Mouse (Mus musculus) MEL (cell line): ENCODE measurements around the gene Atxn3. TPM values are rescaled to one million over a fixed set of nuclear protein-coding genes. Genes with fewer than 3 reads are reported as not detected.

Experiments
- DNase-seq: peaks from one replicate; pipeline ENCODE4 v3.0.0; 2011; ENCODE audit warnings: low read depth, low spot score
- H3K27ac ChIP-seq: 2 replicates; pipeline ENCODE4 v1.5.1; 2012; ENCODE audit warnings: low read depth, mild to moderate bottlenecking, control low read depth, low read length, moderate library complexity; ENCODE audit not compliant: control insufficient read depth
- H3K27me3 ChIP-seq, 2 experiments: fragments of 150-350 bp in 1 of 2; sonication (generic) in 1 of 2; 2 replicates each; pipeline ENCODE4 v1.6.1; 2012; ENCODE audit warnings: low read length in 2 of 2, mild to moderate bottlenecking in 2 of 2, improper control_type of control experiment in 1 of 2, moderate library complexity in 1 of 2; ENCODE audit not compliant: insufficient read depth in 2 of 2, control insufficient read depth in 1 of 2
- H3K36me3 ChIP-seq, 2 experiments: 2 replicates each; pipeline ENCODE4 v1.6.1; 2012 to 2014; ENCODE audit warnings: low read length in 2 of 2, improper control_type of control experiment in 1 of 2, inconsistent platforms in 1 of 2, mild to moderate bottlenecking in 1 of 2; ENCODE audit not compliant: insufficient read depth in 2 of 2, control insufficient read depth in 1 of 2
- H3K4me1 ChIP-seq, 2 experiments: fragments of 150-350 bp in 1 of 2; sonication (generic) in 1 of 2; 2 replicates each; pipeline ENCODE4 v1.6.1; 2012; ENCODE audit warnings: low read length in 2 of 2, improper control_type of control experiment in 1 of 2, mild to moderate bottlenecking in 1 of 2; ENCODE audit not compliant: insufficient read depth in 2 of 2, control insufficient read depth in 1 of 2
- H3K4me3 ChIP-seq, 2 experiments: fragments of 150-350 bp in 1 of 2; sonication (generic) in 1 of 2; 2 replicates each; pipeline ENCODE4 v1.5.1; 2012; ENCODE audit warnings: low read depth in 2 of 2, low read length in 2 of 2, mild to moderate bottlenecking in 2 of 2, moderate library complexity in 2 of 2, control low read depth in 1 of 2, improper control_type of control experiment in 1 of 2; ENCODE audit not compliant: control insufficient read depth in 1 of 2, insufficient read depth in 1 of 2
- H3K79me2 ChIP-seq: 2 replicates; pipeline ENCODE4 v1.6.1; 2012; ENCODE audit warnings: mild to moderate bottlenecking, low read length, moderate library complexity; ENCODE audit not compliant: control insufficient read depth, poor library complexity, insufficient read depth
- H3K9ac ChIP-seq: 2 replicates; pipeline ENCODE4 v1.6.1; 2012; ENCODE audit warnings: low read depth, mild to moderate bottlenecking, control low read depth, low read length, moderate library complexity; ENCODE audit not compliant: control insufficient read depth, poor library complexity, severe bottlenecking
- H3K9me3 ChIP-seq: fragments of 150-350 bp; sonication (generic); replicated peaks from 2 replicates; pipeline ENCODE4 v1.6.1; 2012; ENCODE audit warnings: mild to moderate bottlenecking, low read length, improper control_type of control experiment, moderate library complexity; ENCODE audit not compliant: insufficient read depth
- BHLHE40 ChIP-seq: IDR thresholded peaks from 2 replicates; pipeline ENCODE4 v1.6.1; 2012; ENCODE audit warnings: low read depth, mild to moderate bottlenecking, inconsistent platforms, low read length, improper control_type of control experiment, borderline replicate concordance
- CHD1 ChIP-seq: IDR thresholded peaks from 2 replicates; pipeline ENCODE4 v1.6.1; 2012; ENCODE audit warnings: low read depth, mild to moderate bottlenecking, inconsistent platforms, low read length, improper control_type of control experiment
- CHD2 ChIP-seq: IDR thresholded peaks from 2 replicates; pipeline ENCODE4 v1.6.1; 2011; ENCODE audit warnings: low read length, improper control_type of control experiment
- CTCF ChIP-seq, 3 experiments: IDR thresholded peaks in 2 of 3; conservative IDR thresholded peaks in 1 of 3; 2 replicates each; pipeline ENCODE4 v1.5.1; 2011 to 2012; ENCODE audit warnings: low read length in 3 of 3, low read depth in 2 of 3, mild to moderate bottlenecking in 2 of 3, improper control_type of control experiment in 1 of 3, inconsistent platforms in 1 of 3, mixed read lengths in 1 of 3, moderate library complexity in 1 of 3; ENCODE audit not compliant: control insufficient read depth in 1 of 3, insufficient read depth in 1 of 3, poor library complexity in 1 of 3, severe bottlenecking in 1 of 3
- E2F4 ChIP-seq: IDR thresholded peaks from 2 replicates; pipeline ENCODE4 v1.6.1; 2011; ENCODE audit warnings: low read depth, low read length, improper control_type of control experiment, borderline replicate concordance
- ELF1 ChIP-seq: IDR thresholded peaks from 2 replicates; pipeline ENCODE4 v1.6.1; 2014; ENCODE audit warnings: low read depth, mild to moderate bottlenecking, inconsistent platforms, low read length, improper control_type of control experiment, moderate library complexity
- ETS1 ChIP-seq: IDR thresholded peaks from 2 replicates; pipeline ENCODE4 v1.6.1; 2012; ENCODE audit warnings: low read depth, mild to moderate bottlenecking, inconsistent platforms, low read length, improper control_type of control experiment, moderate library complexity
- GABPA ChIP-seq: IDR thresholded peaks from 2 replicates; pipeline ENCODE4 v1.6.1; 2012; ENCODE audit warnings: low read depth, mild to moderate bottlenecking, inconsistent platforms, low read length, improper control_type of control experiment, moderate library complexity
- GATA1 ChIP-seq: IDR thresholded peaks from 2 replicates; pipeline ENCODE4 v1.6.1; 2011; ENCODE audit warnings: low read depth, low read length, improper control_type of control experiment
- HCFC1 ChIP-seq: IDR thresholded peaks from 2 replicates; pipeline ENCODE4 v1.6.1; 2012; ENCODE audit warnings: low read depth, mild to moderate bottlenecking, inconsistent platforms, low read length, improper control_type of control experiment, moderate library complexity
- JUND ChIP-seq: IDR thresholded peaks from 2 replicates; pipeline ENCODE4 v1.6.1; 2011; ENCODE audit warnings: low read depth, mild to moderate bottlenecking, improper control_type of control experiment, low read length
- KAT2A ChIP-seq: conservative IDR thresholded peaks from 2 replicates; pipeline ENCODE4 v1.6.1; 2012; ENCODE audit warnings: low read depth, low read length, improper control_type of control experiment, inconsistent platforms
- MAFK ChIP-seq: IDR thresholded peaks from 2 replicates; pipeline ENCODE4 v1.6.1; 2011; ENCODE audit warnings: low read depth, mild to moderate bottlenecking, low read length, improper control_type of control experiment, borderline replicate concordance
- MAX ChIP-seq: IDR thresholded peaks from 2 replicates; pipeline ENCODE4 v1.6.1; 2011; ENCODE audit warnings: low read length, improper control_type of control experiment
- MAZ ChIP-seq: IDR thresholded peaks from 2 replicates; pipeline ENCODE4 v1.6.1; 2012; ENCODE audit warnings: low read depth, mild to moderate bottlenecking, inconsistent platforms, low read length, improper control_type of control experiment
- MEF2A ChIP-seq: IDR thresholded peaks from 2 replicates; pipeline ENCODE4 v1.6.1; 2014; ENCODE audit warnings: low read depth, mild to moderate bottlenecking, inconsistent platforms, low read length, improper control_type of control experiment; ENCODE audit not compliant: poor library complexity, insufficient replicate concordance, severe bottlenecking; ENCODE audit errors: extremely low read depth
- MXI1 ChIP-seq: IDR thresholded peaks from 2 replicates; pipeline ENCODE4 v1.6.1; 2011; ENCODE audit warnings: mild to moderate bottlenecking, low read depth, low read length, improper control_type of control experiment
- MYB ChIP-seq: IDR thresholded peaks from 2 replicates; pipeline ENCODE4 v1.6.1; 2011; ENCODE audit warnings: mild to moderate bottlenecking, low read depth, low read length, improper control_type of control experiment
- MYC ChIP-seq: IDR thresholded peaks from 2 replicates; pipeline ENCODE4 v1.6.1; 2011; ENCODE audit warnings: low read depth, mild to moderate bottlenecking, low read length, improper control_type of control experiment, moderate library complexity
- NELFE ChIP-seq: IDR thresholded peaks from 2 replicates; pipeline ENCODE4 v1.6.1; 2011; ENCODE audit warnings: low read depth, low read length, improper control_type of control experiment
- NRF1 ChIP-seq: IDR thresholded peaks from 2 replicates; pipeline ENCODE4 v1.6.1; 2014; ENCODE audit warnings: low read depth, mild to moderate bottlenecking, inconsistent platforms, low read length, improper control_type of control experiment, moderate library complexity; ENCODE audit not compliant: poor library complexity, insufficient read depth, severe bottlenecking
- POLR2A ChIP-seq, 2 experiments: IDR thresholded peaks; 2 replicates each; pipeline ENCODE4 v1.6.1; 2011 to 2012; ENCODE audit warnings: low read length in 2 of 2, mild to moderate bottlenecking in 2 of 2, control low read depth in 1 of 2, improper control_type of control experiment in 1 of 2, low read depth in 1 of 2, moderate library complexity in 1 of 2; ENCODE audit not compliant: control insufficient read depth in 1 of 2, insufficient read depth in 1 of 2, poor library complexity in 1 of 2
- POLR2AphosphoS2 ChIP-seq: IDR thresholded peaks from 2 replicates; pipeline ENCODE4 v1.6.1; 2011; ENCODE audit warnings: low read length, improper control_type of control experiment
- POLR2AphosphoS5 ChIP-seq: IDR thresholded peaks from 2 replicates; pipeline ENCODE4 v1.6.1; 2012; ENCODE audit warnings: low read depth, borderline replicate concordance, mild to moderate bottlenecking, inconsistent platforms, low read length, moderate library complexity, mixed read lengths
- RAD21 ChIP-seq: IDR thresholded peaks from 2 replicates; pipeline ENCODE4 v1.6.1; 2011; ENCODE audit warnings: mild to moderate bottlenecking, low read depth, low read length, improper control_type of control experiment
- RCOR1 ChIP-seq: IDR thresholded peaks from 2 replicates; pipeline ENCODE4 v1.6.1; 2012; ENCODE audit warnings: low read depth, mild to moderate bottlenecking, inconsistent platforms, low read length, improper control_type of control experiment
- SMC3 ChIP-seq: IDR thresholded peaks from 2 replicates; pipeline ENCODE4 v1.6.1; 2011; ENCODE audit warnings: low read depth, low read length, improper control_type of control experiment
- TAL1 ChIP-seq: IDR thresholded peaks from 2 replicates; pipeline ENCODE4 v1.6.1; 2012; ENCODE audit warnings: mild to moderate bottlenecking, inconsistent platforms, low read length, moderate library complexity, mixed read lengths
- TBP ChIP-seq: IDR thresholded peaks from 2 replicates; pipeline ENCODE4 v1.8.0; 2011; ENCODE audit warnings: low read depth, low read length, improper control_type of control experiment
- TCF12 ChIP-seq: IDR thresholded peaks from 2 replicates; pipeline ENCODE4 v1.6.1; 2014; ENCODE audit warnings: low read depth, mild to moderate bottlenecking, inconsistent platforms, low read length, improper control_type of control experiment, moderate library complexity
- USF1 ChIP-seq: IDR thresholded peaks from 2 replicates; pipeline ENCODE4 v1.6.1; 2014; ENCODE audit warnings: low read depth, mild to moderate bottlenecking, inconsistent platforms, low read length, improper control_type of control experiment, moderate library complexity
- USF2 ChIP-seq, 2 experiments: IDR thresholded peaks; 2 replicates each; pipeline ENCODE4 v1.6.1; 2011 to 2012; ENCODE audit warnings: improper control_type of control experiment in 2 of 2, low read length in 2 of 2, borderline replicate concordance in 1 of 2, inconsistent platforms in 1 of 2, low read depth in 1 of 2, mild to moderate bottlenecking in 1 of 2; ENCODE audit not compliant: insufficient read depth in 1 of 2
- ZC3H11A ChIP-seq: IDR thresholded peaks from 2 replicates; pipeline ENCODE4 v1.6.1; 2012; ENCODE audit warnings: low read depth, mild to moderate bottlenecking, inconsistent platforms, low read length, improper control_type of control experiment
- ZKSCAN1 ChIP-seq: IDR thresholded peaks from 2 replicates; pipeline ENCODE4 v1.6.1; 2012; ENCODE audit warnings: low read depth, mild to moderate bottlenecking, inconsistent platforms, low read length, improper control_type of control experiment, moderate library complexity
- ZMIZ1 ChIP-seq: IDR thresholded peaks from 2 replicates; pipeline ENCODE4 v1.6.1; 2012; ENCODE audit warnings: low read depth, mild to moderate bottlenecking, inconsistent platforms, low read length, improper control_type of control experiment, moderate library complexity
- ZNF384 ChIP-seq: IDR thresholded peaks from 2 replicates; pipeline ENCODE4 v1.6.1; 2012; ENCODE audit warnings: low read depth, mild to moderate bottlenecking, inconsistent platforms, low read length, improper control_type of control experiment
- polyA plus RNA-seq, 2 experiments: library from polyadenylated mRNA; stranded (reverse) in 1 of 2; unstranded in 1 of 2; fragments of >175 nt in 1 of 2; fragments of >200 nt in 1 of 2; gene quantifications; 2 replicates each; pipeline versions ENCODE4 v1.2.1 to v1.2.4; 2012; ENCODE audit warnings: low replicate concordance in 2 of 2, low read depth in 1 of 2; ENCODE audit not compliant: insufficient read length in 2 of 2, insufficient read depth in 1 of 2, missing spikeins in 1 of 2
- total RNA-seq: library from RNA; depleted of rRNA; stranded (reverse); fragments of 300-350 nt; gene quantifications from 2 replicates; pipeline ENCODE4 v1.2.3, GENCODE M21; 2012; rRNA removed

Atxn3 gene
- total RNA-seq (21.8 and 22.1 TPM in 2 replicates), polyA plus RNA-seq (100 to 1,000 TPM in 1 of 2 experiments, 10 to 100 TPM in 1; 27.8 to 400 TPM)

- DNase-seq = peak; percentile 98
- peak within 1 kb of the TSS; percentile 98 to 100 for H3K4me3 ChIP-seq
- H3K9ac ChIP-seq = peak within 1 kb of the TSS; percentile 99
- H3K36me3 ChIP-seq = peaks cover 0 to 14% of the 10 kb centered on the region in 2 experiments; a peak in 2 of 4 replicates
- H3K4me1 ChIP-seq = peaks cover 4 to 10% of the 10 kb centered on the region in 2 experiments
- H3K27me3 ChIP-seq = no peaks in the 10 kb centered on the region
- peak within 1 kb of the TSS; percentile 90 for H3K27ac ChIP-seq
- H3K79me2 ChIP-seq = peaks cover 32% of the 10 kb centered on the region
- no peaks in the 10 kb centered on the region for H3K9me3 ChIP-seq
- no peak for TF ChIP-seq ZKSCAN1
- TF ChIP-seq CHD1 = no peak; the same call in none of the 2 replicates
- no peak for TF ChIP-seq E2F4
- no peak for TF ChIP-seq MAZ
- peak; percentile 65; the same call in 1 of the 2 replicates for TF ChIP-seq TBP
- TF ChIP-seq MXI1 = peak; percentile 89
- TF ChIP-seq KAT2A = no peak
- peak; percentile 26 for TF ChIP-seq RAD21
- TF ChIP-seq ZC3H11A = no peak
- peak; percentile 36; the same call in 1 of the 2 replicates for TF ChIP-seq ETS1
- no peak for TF ChIP-seq CHD2
- peak; percentile 90 to 99 for TF ChIP-seq USF2 (IDR thresholded peaks at IDR 0.05; ENCODE audit: borderline replicate concordance in 1 of 2, insufficient read depth in 1 of 2, low read depth in 1 of 2, low read length in 2 of 2)
- TF ChIP-seq JUND = no peak
- TF ChIP-seq NELFE = peak; percentile 65; the same call in 1 of the 2 replicates
- TF ChIP-seq BHLHE40 = peak; percentile 91
- peak; percentile 28; the same call in 1 of the 2 replicates for TF ChIP-seq TCF12
- no peak for TF ChIP-seq MEF2A
- no peak for TF ChIP-seq MYB
- peak; percentile 32; the same call in 1 of the 2 replicates for TF ChIP-seq NRF1
- TF ChIP-seq GATA1 = no peak
- peak; percentile 55 to 75; a peak in 3 of 4 replicates for TF ChIP-seq POLR2A (IDR thresholded peaks at IDR 0.05; ENCODE audit: control insufficient read depth in 1 of 2, insufficient read depth in 1 of 2, low read depth in 1 of 2, low read length in 2 of 2, poor library complexity in 1 of 2)
- TF ChIP-seq RCOR1 = no peak
- peak; percentile 64; the same call in 1 of the 2 replicates for TF ChIP-seq ZMIZ1
- TF ChIP-seq POLR2AphosphoS2 = no peak
- TF ChIP-seq MAX = peak; percentile 97
- peak; percentile 99 for TF ChIP-seq USF1
- TF ChIP-seq POLR2AphosphoS5 = no peak
- TF ChIP-seq HCFC1 = peak; percentile 76
- TF ChIP-seq TAL1 = no peak
- TF ChIP-seq CTCF (IDR thresholded peaks at IDR 0.05 in 2 of 3, conservative IDR thresholded peaks at IDR 0.05 in 1 of 3; ENCODE audit: control insufficient read depth in 1 of 3, insufficient read depth in 1 of 3, low read depth in 2 of 3, low read length in 3 of 3, poor library complexity in 1 of 3, severe bottlenecking in 1 of 3) = peak in 2 of 3 experiments; percentile 59 to 74; a peak in 4 of 6 replicates
- no peak for TF ChIP-seq GABPA
- TF ChIP-seq SMC3 = no peak
- TF ChIP-seq ZNF384 = peak; percentile 78
- TF ChIP-seq MYC = no peak
- TF ChIP-seq MAFK = no peak
- no peak; the same call in 1 of the 2 replicates for TF ChIP-seq ELF1
Measured at GRCm38 (mm10) chr12:101957942-101958544, at the start of gene Atxn3. Gene Atxn3, minus strand, starts transcription at chr12:101958246.
